Mouse (Mus musculus): ENCODE measurements at regions not wholly inside any gene's neighbourhood (a gene's known extent, or its start where the extent isn't known, plus 50 kb on each side); places are given as distances from the start of the nearest gene placed in this dataset.

GRCm38 (mm10) chr9:74711698-74712097 lies 150.0 kb upstream of the Onecut1 start:
- DNase-seq (ENCODE audit: low read depth, low spot score) = no peak
- Histone ChIP-seq H3K36me3 (ENCODE audit: control insufficient read depth, insufficient read depth, low read length, poor library complexity, severe bottlenecking) (no peaks in the 10 kb centered on the region), H3K27me3 (ENCODE audit: control insufficient read depth, insufficient read depth, low read length, poor library complexity, severe bottlenecking) (no peaks in the 10 kb centered on the region)

DNA sequence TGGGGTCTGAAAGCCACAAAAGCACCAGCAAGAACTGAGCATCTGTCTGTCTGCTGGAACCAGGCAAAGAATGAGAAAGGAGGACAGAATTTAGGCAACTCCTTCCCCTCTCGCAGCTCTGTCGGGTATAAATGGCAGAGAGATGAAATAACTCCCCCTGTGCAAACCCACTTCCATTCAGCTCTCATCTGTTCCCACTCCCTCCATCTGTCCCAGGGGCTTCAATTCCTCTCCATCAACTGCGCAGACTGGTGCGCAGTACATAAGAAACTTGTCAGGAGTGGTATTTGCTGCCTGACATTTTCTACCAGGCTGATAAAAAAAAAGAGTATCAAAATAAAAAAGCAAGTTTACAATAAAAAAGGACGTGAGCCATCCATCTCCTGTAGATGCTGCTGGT lies 129.3 kb upstream of the Onecut1 start:
- H3K27me3 ChIP-seq (ENCODE audit: control insufficient read depth, insufficient read depth, low read length, poor library complexity, severe bottlenecking) = no peaks in the 10 kb centered on the region
- no peaks in the 10 kb centered on the region for H3K36me3 ChIP-seq (ENCODE audit: control insufficient read depth, insufficient read depth, low read length, poor library complexity, severe bottlenecking)
- DNase-seq (ENCODE audit: low read depth, low spot score) = no peak

- no peak for DNase-seq (ENCODE audit: low read depth, low spot score)
- no peaks in the 10 kb centered on the region for H3K36me3 ChIP-seq (ENCODE audit: control insufficient read depth, insufficient read depth, low read length, poor library complexity, severe bottlenecking)
These were observed 119.8 kb upstream of the Onecut1 start for GRCm38 (mm10) chr9:74741949-74742348.

GRCm38 (mm10) chr9:74747886-74748285 lies 113.8 kb upstream of the Onecut1 start:
- Histone ChIP-seq H3K36me3 (ENCODE audit: control insufficient read depth, insufficient read depth, low read length, poor library complexity, severe bottlenecking) (no peaks in the 10 kb centered on the region), H3K27me3 (ENCODE audit: control insufficient read depth, insufficient read depth, low read length, poor library complexity, severe bottlenecking) (no peaks in the 10 kb centered on the region)
- no peak for DNase-seq (ENCODE audit: low read depth, low spot score)

More at GRCm38 (mm10) chr9:74741949-74742348, 119.8 kb upstream of the Onecut1 start:
- H3K27me3 ChIP-seq (ENCODE audit: control insufficient read depth, insufficient read depth, low read length, poor library complexity, severe bottlenecking) = no peaks in the 10 kb centered on the region

GRCm38 (mm10) chr9:74758025-74758424 lies 103.7 kb upstream of the Onecut1 start:
- Histone ChIP-seq H3K36me3 (ENCODE audit: control insufficient read depth, insufficient read depth, low read length, poor library complexity, severe bottlenecking) (no peaks in the 10 kb centered on the region), H3K27me3 (ENCODE audit: control insufficient read depth, insufficient read depth, low read length, poor library complexity, severe bottlenecking) (no peaks in the 10 kb centered on the region)
- no peak for DNase-seq (ENCODE audit: low read depth, low spot score)

DNA sequence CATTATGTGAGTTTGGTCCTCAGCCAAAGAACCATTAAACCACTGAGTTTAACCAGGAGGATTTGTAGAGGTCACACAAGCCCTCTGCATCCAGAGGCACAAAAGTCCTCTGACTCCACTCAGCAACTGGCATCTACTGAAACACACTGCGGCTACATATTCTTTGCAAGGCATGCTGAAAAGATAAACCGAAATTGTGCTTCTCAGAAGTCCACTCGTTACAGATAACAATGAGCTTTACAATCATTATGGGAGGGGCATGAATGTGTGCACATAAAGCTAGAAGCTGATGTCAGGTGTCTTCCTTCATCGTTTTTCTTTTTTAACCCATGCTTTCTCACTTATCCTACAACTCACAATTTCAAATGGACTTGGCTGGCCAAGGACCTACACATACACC lies 102.8 kb upstream of the Onecut1 start:
- Histone ChIP-seq H3K27me3 (ENCODE audit: control insufficient read depth, insufficient read depth, low read length, poor library complexity, severe bottlenecking) (no peaks in the 10 kb centered on the region), H3K36me3 (ENCODE audit: control insufficient read depth, insufficient read depth, low read length, poor library complexity, severe bottlenecking) (no peaks in the 10 kb centered on the region)
- no peak for DNase-seq (ENCODE audit: low read depth, low spot score)

- H3K27me3 ChIP-seq (ENCODE audit: control insufficient read depth, insufficient read depth, low read length, poor library complexity, severe bottlenecking) = no peaks in the 10 kb centered on the region; the same call in 1 of the 2 replicates
- DNase-seq (ENCODE audit: low read depth, low spot score) = no peak
These were observed 81.3 kb upstream of the Onecut1 start for GRCm38 (mm10) chr9:74780419-74780818.

DNA sequence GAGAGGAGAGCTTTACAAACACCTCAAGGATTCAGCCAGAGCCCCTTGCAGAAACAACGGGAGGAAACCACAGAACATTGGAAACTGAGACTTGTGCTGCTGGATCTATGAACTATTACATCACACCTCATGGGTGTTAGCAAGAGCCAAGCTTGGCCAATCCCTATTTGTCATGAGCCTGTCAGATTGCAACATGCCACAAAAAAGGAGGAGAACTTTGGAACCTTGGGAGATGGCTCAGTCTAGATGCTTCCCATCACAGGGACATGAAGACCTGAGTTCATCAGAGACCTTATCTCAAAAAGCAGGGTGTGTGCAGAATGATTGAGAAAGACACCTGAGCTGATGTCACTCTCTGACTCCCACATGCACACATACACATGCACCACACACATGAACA lies 68.3 kb upstream of the Onecut1 start:
- no peak for DNase-seq (ENCODE audit: low read depth, low spot score)
- H3K36me3 ChIP-seq (ENCODE audit: control insufficient read depth, insufficient read depth, low read length, poor library complexity, severe bottlenecking) = no peaks in the 10 kb centered on the region
- H3K27me3 ChIP-seq (ENCODE audit: control insufficient read depth, insufficient read depth, low read length, poor library complexity, severe bottlenecking) = no peaks in the 10 kb centered on the region

More at GRCm38 (mm10) chr9:74780419-74780818, 81.3 kb upstream of the Onecut1 start:
- H3K36me3 ChIP-seq (ENCODE audit: control insufficient read depth, insufficient read depth, low read length, poor library complexity, severe bottlenecking) = no peaks in the 10 kb centered on the region

DNA sequence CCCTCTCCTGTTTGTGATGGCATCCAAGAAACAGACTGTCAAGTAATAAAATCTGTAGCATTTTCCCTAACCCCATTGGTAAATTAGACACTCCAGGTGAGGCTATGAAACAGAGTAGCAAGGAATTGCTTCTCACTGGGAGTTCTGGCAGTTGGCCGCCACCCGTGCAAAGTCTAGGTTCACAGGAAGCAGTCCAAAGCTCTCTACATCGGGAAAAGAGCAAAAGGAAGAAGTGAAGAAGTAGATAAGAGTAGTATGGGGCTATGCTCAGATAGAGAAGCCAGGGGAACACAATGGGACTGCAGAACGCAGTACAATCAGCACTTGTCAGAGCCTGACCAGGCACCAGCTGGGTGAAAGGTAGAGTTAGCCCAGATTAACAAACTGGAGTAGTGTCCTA lies 65.7 kb upstream of the Onecut1 start:
- DNase-seq (ENCODE audit: low read depth, low spot score) = no peak
- H3K27me3 ChIP-seq (ENCODE audit: control insufficient read depth, insufficient read depth, low read length, poor library complexity, severe bottlenecking) = no peaks in the 10 kb centered on the region
- H3K36me3 ChIP-seq (ENCODE audit: control insufficient read depth, insufficient read depth, low read length, poor library complexity, severe bottlenecking) = no peaks in the 10 kb centered on the region

DNA sequence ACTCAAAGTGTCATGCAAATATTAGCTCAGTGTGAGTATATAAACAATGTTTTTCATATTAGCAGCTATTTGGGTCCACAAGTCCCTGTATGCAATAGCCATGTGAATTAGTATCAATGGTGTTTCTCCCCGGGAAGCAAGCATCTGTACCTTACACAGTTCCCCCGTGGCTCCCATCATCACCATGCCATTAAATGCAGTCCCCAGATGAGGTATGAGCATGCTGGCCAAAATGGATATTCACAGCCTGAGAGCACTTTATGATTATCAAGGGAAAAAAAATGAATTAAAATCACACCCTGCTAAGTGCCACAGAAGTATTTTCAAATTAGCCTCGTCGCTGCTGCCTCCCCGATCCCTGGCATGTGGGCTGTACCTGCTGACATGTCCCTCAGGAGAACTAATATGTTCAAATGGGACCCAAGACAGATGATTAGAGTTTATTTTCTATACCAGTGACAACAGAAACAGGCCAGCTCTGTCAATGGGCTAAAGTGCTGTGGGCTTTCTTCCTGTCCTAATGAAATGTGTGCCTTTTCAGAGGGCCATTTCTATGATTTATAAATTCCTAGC lies 64.4 kb upstream of the Onecut1 start:
- no peaks in the 10 kb centered on the region for H3K27me3 ChIP-seq (ENCODE audit: control insufficient read depth, insufficient read depth, low read length, poor library complexity, severe bottlenecking)
- DNase-seq (ENCODE audit: low read depth, low spot score) = no peak
- no peaks in the 10 kb centered on the region for H3K36me3 ChIP-seq (ENCODE audit: control insufficient read depth, insufficient read depth, low read length, poor library complexity, severe bottlenecking)

DNA sequence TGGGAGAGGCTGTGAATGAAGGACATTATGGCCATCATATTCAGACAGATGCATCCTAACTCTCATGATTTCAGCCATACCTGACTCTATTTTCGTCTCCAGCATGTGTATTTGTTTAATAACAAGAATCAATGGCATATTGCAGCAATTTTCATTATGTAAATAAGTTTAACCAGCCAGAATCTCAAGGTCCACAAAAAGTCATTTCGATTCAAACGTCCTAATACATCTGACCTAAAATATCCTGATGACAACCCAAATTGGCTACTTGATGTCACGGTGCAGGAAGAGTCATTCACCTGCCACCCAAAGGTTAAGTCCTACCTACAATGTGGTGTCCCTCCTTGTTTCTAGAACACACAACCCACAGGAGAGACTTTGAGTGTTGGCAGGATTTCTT lies 60.6 kb upstream of the Onecut1 start:
- no peaks in the 10 kb centered on the region for H3K27me3 ChIP-seq (ENCODE audit: control insufficient read depth, insufficient read depth, low read length, poor library complexity, severe bottlenecking)
- H3K36me3 ChIP-seq (ENCODE audit: control insufficient read depth, insufficient read depth, low read length, poor library complexity, severe bottlenecking) = no peaks in the 10 kb centered on the region
- DNase-seq (ENCODE audit: low read depth, low spot score) = no peak

GRCm38 (mm10) chr9:74811437-74811836 lies 50.3 kb upstream of the Onecut1 start:
- no peak for DNase-seq (ENCODE audit: low read depth, low spot score)
- no peaks in the 10 kb centered on the region for H3K27me3 ChIP-seq (ENCODE audit: control insufficient read depth, insufficient read depth, low read length, poor library complexity, severe bottlenecking)
- H3K36me3 ChIP-seq (ENCODE audit: control insufficient read depth, insufficient read depth, low read length, poor library complexity, severe bottlenecking) = no peaks in the 10 kb centered on the region

All from splenic B cell, adult 2 months (primary cell).